Mouse (Mus musculus): ENCODE data around the gene Hsf2. TPM values are rescaled to one million over a fixed set of nuclear protein-coding genes. Genes with fewer than 3 reads are reported as not detected.
"Not testable (repeated sequence)": the region's sequence is repeated elsewhere in the genome, so short reads cannot be mapped to it uniquely, and the experiment has no call there.

Gene Hsf2
- 10 to 100 TPM; 15.4 to 19.4 (median 18.0) TPM for total RNA-seq (2022)

GRCm38 (mm10) chr10:57485908-57486541 is at the start of gene Hsf2:
Hsf2 (plus strand) TSS chr10:57486385.
- peak; percentile 97 for DNase-seq

- DNase-seq: no peak
These were observed 48.3 kb upstream of the Hsf2 start for GRCm38 (mm10) chr10:57437898-57438297.

GRCm38 (mm10) chr10:57441049-57441448 is 45.1 kb upstream of the Hsf2 start:
- no peak for DNase-seq

- no peak for DNase-seq
These were observed 41.8 kb upstream of the Hsf2 start for GRCm38 (mm10) chr10:57444392-57444791.

GRCm38 (mm10) chr10:57445655-57446054 is 40.5 kb upstream of the Hsf2 start:
- no peak for DNase-seq

- DNase-seq: no peak
These were observed 38.5 kb upstream of the Hsf2 start for GRCm38 (mm10) chr10:57447657-57448050.

GRCm38 (mm10) chr10:57448051-57448716 is 38.0 kb upstream of the Hsf2 start:
- peak; percentile 41 for DNase-seq

GRCm38 (mm10) chr10:57463298-57463697 is 22.9 kb upstream of the Hsf2 start:
- DNase-seq: not testable (repeated sequence)

GRCm38 (mm10) chr10:57465768-57466167 is 20.4 kb upstream of the Hsf2 start:
- DNase-seq: no peak

GRCm38 (mm10) chr10:57477121-57477843 is 8.9 kb upstream of the Hsf2 start:
- DNase-seq: no peak

GRCm38 (mm10) chr10:57481717-57482116 is 4.5 kb upstream of the Hsf2 start:
- no peak for DNase-seq

GRCm38 (mm10) chr10:57484741-57485140 is 1.4 kb upstream of the Hsf2 start:
- no peak for DNase-seq

- DNase-seq: no peak
These were observed 422 bp downstream of the Hsf2 start for GRCm38 (mm10) chr10:57486542-57487071.

- no peak for DNase-seq
These were observed 1.0 kb downstream of the Hsf2 start for GRCm38 (mm10) chr10:57487201-57487600.

- no peak for DNase-seq
These were observed 2.4 kb downstream of the Hsf2 start for GRCm38 (mm10) chr10:57488591-57488990.

GRCm38 (mm10) chr10:57492050-57492449 is 5.9 kb downstream of the Hsf2 start:
- DNase-seq: no peak

GRCm38 (mm10) chr10:57499414-57500156 is 13.4 kb downstream of the Hsf2 start:
- no peak for DNase-seq

GRCm38 (mm10) chr10:57514616-57515015 is 28.4 kb downstream of the Hsf2 start:
- no peak for DNase-seq

- no peak for DNase-seq
These were observed 29.1 kb downstream of the Hsf2 start for GRCm38 (mm10) chr10:57515278-57515677.

- DNase-seq: no peak
These were observed 40.3 kb downstream of the Hsf2 start for GRCm38 (mm10) chr10:57526469-57526868.

GRCm38 (mm10) chr10:57531076-57531475 is 44.9 kb downstream of the Hsf2 start:
- DNase-seq: no peak

- DNase-seq: no peak
These were observed 45.5 kb downstream of the Hsf2 start for GRCm38 (mm10) chr10:57531616-57532217.
